Mouse (Mus musculus) small intestine, adult 2 months (tissue): ENCODE results near the gene Apaf1.

ENCODE experiments used
- CTCF ChIP-seq: fragments of 200-500 bp; IDR thresholded peaks from 2 replicates; pipeline ENCODE4 v1.5.1; 2012; ENCODE audit warnings: low read depth, mild to moderate bottlenecking, control low read depth, inconsistent platforms, low read length, moderate library complexity, mixed read lengths; ENCODE audit not compliant: insufficient replicate concordance, insufficient read length; ENCODE audit errors: extremely low read depth
- POLR2A ChIP-seq: fragments of 200-500 bp; IDR thresholded peaks from 2 replicates; pipeline ENCODE4 v1.6.1; 2012; ENCODE audit warnings: low read depth, mild to moderate bottlenecking, control low read depth, inconsistent platforms, low read length, moderate library complexity

- no peak for TF ChIP-seq POLR2A
- TF ChIP-seq CTCF = no peak
Measured at GRCm38 (mm10) chr10:90953103-90953709, 129.4 kb downstream of the Apaf1 start.
